Mouse (Mus musculus) gonadal fat pad, adult 2 months (tissue): Measurements from ENCODE around the gene Vps9d1. TPM values are rescaled to one million over a fixed set of nuclear protein-coding genes. Genes with fewer than 3 reads are reported as not detected.
A peak's percentile ranks its signal among the peaks of the same experiment; 100 is the strongest.
"Not testable (repeated sequence)": the region's sequence is repeated elsewhere in the genome, so short reads cannot be mapped to it uniquely, and the experiment has no call there.

ENCODE experiments used
- DNase-seq: peaks from one replicate; pipeline ENCODE4 v3.0.0-alpha.2; 2012; ENCODE audit warnings: low read depth
- polyA plus RNA-seq: library from polyadenylated mRNA; depleted of rRNA; stranded (reverse); fragments of >200 nt; gene quantifications from 2 replicates; pipeline ENCODE4 v1.2.3, GENCODE M21; 2012; rRNA removed

The Vps9d1 gene
- polyA plus RNA-seq, result 54.0 and 57.9 TPM in 2 replicates

GRCm38 (mm10) chr8:123254099-123254885 is at the start of gene Vps9d1, which contains the start of gene Zfp276:
Gene Vps9d1, minus strand, starts transcription at chr8:123254348.
Gene Zfp276, plus strand, starts transcription at chr8:123254195.
- DNase-seq, result no peak

DNA sequence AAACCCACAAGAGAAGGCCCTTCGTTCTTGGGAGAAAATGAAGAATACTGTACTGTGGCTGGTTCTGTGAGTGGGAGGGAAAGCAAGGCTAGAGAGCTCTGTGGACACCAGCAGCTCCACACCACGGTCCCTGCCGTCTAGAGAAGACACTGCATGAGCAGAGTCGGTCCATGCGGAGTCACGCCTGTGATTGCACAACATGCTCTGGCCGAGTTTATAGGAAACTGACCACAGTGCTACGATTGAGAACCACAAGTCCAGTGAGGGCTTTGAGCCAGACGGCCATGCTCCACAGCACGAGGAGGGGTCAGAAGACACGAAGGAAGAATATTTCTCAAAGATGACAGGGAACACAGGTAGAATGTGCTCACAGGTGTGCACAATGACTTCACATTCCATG is 44.2 kb upstream of the Vps9d1 start:
- DNase-seq, result no peak

DNA sequence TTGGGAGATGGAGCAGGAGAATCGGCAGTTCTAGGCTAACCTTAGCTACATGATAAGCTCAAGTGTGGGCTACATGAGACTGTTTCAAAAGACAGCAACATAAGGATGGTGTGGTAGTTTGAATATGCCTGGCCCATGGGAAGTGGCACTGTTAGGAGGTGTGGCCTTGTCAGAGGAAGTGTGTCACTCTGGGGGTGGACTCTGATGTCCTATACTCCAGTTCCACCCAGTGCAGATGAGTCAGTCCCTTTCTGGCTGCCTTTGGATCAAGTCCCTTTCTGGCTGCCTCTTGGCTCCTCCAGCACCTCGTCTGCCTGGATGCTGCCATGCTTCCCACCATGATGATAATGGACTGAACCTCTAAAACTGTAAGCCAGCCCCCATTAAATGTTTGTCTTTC is 38.6 kb upstream of the Vps9d1 start:
- DNase-seq, result no peak

- no peak for DNase-seq
Observed at GRCm38 (mm10) chr8:123292281-123292680, 38.1 kb upstream of the Vps9d1 start.

GRCm38 (mm10) chr8:123291716-123292115 is 37.6 kb upstream of the Vps9d1 start:
- no peak for DNase-seq

DNA sequence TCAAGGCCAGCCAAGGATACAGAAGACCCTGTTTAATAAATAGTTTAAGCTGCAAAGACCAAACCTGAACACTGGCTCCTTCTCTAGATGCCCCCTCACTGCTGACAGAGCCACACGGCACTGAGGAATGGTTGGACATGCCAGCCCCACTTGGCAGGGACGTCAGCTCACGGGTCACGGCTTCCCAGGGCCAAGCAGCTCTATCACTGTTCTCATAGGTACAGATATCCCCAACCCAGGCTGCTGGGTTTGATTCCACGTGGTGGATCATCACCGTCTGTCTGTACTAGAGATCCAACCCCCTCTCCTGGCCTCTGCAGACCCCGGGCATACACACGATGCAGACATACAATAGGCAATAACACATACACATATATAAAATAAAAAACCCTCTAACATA is 36.5 kb upstream of the Vps9d1 start:
- DNase-seq, result no peak

- no peak for DNase-seq
Observed at GRCm38 (mm10) chr8:123290166-123290565, 36.0 kb upstream of the Vps9d1 start.

GRCm38 (mm10) chr8:123287362-123287761 is 33.2 kb upstream of the Vps9d1 start:
- DNase-seq, result no peak

GRCm38 (mm10) chr8:123284493-123284892 is 30.3 kb upstream of the Vps9d1 start:
- no peak for DNase-seq

- no peak for DNase-seq
Observed at GRCm38 (mm10) chr8:123283991-123284390, 29.8 kb upstream of the Vps9d1 start.

DNA sequence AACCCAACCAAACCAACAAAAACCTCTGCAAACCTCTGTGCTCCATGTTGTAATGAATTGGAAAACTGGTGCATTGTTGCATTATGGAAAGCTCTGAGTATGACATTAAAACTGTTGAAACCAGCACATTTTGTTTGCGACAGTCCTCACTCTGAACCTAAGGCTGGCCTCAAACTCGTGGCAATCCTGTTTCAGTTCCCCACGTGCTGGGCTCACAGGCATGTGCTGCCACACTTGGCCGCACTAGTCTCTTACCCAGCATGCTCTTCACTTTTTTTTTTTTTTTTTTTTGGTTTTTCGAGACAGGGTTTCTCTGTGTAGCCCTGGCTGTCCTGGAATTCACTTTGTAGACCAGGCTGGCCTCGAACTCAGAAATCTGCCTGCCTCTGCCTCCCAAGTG is 28.8 kb upstream of the Vps9d1 start:
- DNase-seq, result not testable (repeated sequence)

DNA sequence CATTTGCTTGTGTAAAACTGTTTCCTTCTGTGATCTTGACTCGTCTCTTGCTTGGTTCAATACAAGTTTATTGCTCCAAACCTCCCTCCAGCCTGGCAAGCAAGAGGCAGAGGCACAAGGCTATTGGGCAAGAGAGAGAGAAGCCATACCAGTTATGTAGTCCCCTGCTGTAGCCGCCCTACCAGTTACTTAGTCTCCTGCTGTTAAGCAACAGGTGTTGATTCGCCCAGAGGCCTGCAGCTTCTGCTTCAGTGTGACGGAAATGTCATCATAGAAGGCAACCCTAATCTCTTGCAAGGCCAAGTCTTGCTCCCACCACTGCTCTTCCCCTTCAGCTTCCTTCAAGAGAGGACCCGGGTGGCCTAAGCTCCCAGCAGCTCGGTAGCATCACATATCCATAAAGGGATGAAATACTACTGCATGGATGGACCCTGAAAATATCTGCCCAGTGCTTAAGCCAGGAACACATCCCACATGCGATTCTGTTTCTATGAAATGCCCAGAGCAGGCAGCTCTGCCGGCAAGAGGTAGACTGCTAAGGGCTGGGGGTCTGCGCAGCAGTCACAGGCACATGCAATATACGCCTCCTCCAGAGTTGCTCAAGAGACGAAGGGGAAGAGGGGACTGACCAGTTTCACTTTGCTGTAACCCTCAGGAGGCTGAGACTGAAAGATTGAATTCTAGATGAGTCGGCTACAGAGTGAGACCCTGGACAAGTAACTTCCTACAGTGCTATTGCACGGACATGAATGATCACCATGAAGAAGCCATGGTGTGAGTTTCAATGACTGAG is 26.4 kb upstream of the Vps9d1 start:
- DNase-seq, result peak; percentile 64

DNA sequence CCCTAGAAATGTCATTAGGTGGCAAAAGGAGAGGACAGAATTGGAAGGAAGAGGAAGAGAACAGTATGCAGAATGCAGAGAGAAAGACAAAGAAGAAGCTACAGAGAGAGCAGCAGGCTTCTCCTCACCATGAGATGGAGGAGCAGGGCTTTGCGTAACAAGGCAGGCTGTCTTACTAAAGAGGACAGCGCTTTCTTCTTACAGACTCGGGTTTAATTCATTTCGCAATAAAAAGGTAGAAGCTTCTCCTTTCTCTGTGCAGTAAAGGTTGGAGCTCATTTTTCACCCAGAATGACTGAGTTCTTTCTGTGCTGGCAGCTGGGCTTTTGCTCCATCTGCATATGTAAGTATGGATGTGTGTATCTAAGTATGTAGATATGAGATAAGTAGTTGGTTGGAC is 25.7 kb upstream of the Vps9d1 start:
- no peak for DNase-seq

DNA sequence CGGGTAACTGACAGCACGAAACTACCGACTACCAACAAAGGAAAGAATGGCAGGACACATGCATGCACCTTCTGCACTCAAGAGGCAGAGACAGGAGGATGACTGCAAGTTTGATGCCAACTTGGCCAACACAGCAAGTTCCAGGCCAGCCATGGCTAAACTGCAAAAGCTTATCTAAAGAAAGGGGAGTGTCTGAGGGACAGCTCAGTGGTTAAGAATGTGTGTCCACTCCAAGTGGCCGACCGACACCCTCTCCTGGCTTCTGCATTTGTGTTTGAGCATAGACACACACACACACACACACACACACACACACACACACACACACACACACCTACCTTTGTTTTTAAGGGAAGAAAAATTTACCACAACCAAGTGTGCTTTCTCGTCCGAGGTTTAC is 24.3 kb upstream of the Vps9d1 start:
- DNase-seq, result no peak

DNA sequence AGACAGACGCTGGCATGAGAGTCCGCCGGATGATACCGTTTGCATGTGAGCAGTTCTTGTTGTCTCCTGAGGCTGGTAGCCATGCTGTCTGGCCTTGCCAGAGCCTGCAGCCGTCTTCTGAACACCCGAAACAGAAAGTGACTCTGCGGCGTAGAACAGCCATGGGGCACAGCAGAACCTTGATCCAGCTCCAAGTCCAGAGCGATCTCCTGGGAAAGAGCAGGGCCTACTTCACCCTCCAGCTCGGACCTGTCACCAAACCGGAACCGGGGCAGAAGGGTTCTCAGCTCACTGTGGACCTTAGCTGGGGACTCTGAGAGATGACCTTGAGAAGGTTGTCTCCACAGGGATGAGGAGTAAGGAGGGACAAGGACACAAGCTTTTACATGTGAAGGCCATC is 20.9 kb upstream of the Vps9d1 start:
- DNase-seq, result no peak

DNA sequence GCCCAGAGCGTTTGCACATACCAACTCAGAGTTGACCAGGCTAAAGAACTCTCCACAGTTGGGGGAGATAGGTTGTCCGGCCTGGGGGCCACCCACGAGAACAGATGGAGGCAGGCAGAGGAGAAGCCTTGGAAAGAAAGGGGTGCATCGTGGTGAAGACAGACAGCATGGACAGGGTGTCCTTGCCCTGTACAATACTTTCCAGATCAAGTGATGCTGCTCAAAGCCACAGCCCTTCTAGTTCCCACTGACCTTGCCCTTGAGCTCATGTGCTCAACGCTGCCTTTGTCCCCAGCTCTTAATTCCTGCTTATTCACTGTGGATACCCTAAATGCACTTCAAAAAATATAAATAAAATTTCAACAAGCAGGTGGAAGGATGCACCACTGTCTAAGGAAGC is 20.3 kb upstream of the Vps9d1 start:
- DNase-seq, result no peak

- DNase-seq, result no peak
Observed at GRCm38 (mm10) chr8:123271901-123272300, 17.8 kb upstream of the Vps9d1 start.

GRCm38 (mm10) chr8:123271147-123271546 is 17.0 kb upstream of the Vps9d1 start:
- DNase-seq, result no peak

DNA sequence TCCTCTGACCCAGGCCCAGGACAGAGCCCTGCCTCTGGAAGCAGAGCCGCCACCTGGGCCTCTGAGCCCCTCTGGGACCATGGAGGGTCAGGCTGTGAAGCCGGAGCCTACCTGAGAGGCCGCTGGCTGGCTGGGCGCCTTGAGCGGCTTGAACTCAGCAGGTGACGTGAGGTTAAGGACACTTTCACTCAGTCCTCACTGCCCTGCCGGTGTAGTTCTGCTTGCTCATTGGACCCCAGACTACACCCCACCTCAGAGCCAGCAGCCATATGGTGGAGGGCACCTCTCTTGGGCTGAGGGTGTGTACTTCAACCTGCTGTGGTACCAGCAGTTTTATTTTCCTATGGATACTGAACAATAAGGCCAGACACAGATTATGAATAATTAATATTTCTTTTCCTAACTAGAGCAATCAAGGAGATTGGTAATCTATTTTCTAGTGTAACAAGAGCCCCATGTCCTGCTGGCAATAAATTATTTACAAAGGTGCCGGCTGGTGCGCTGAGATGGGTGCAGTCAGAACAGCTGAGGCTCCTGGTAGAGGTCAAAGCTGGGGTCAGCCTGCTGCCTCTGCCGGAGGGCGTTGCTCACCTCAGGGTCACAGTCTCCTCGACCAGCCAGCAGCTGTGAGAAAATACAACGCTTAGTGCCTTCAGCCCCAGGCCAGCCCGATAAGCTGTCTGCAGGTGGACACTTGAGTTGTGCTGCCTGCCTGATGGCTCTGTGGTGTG is 13.9 kb upstream of the Vps9d1 start:
- DNase-seq, result no peak

DNA sequence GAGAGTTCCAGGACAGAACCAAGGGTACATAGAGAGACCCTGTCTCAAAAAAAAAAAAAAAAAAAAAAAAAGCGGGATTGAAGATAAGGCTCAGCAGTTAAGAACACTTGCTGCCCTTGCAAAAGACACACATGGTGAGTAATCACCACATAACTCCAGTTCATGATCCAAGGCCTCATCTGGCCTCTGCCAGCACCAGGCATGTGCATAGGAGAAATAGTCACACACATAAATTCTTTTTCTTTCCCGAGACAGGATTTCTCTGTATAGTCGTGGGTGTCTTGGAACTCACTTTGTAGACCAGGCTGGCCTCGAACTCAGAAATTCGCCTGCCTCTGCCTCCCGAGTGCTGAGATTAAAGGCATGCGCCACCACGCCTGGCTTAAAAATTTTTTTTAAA is 3.4 kb upstream of the Vps9d1 start:
- not testable (repeated sequence) for DNase-seq

GRCm38 (mm10) chr8:123257114-123257513 is 3.0 kb upstream of the Vps9d1 start:
- no peak for DNase-seq

- no peak for DNase-seq
Observed at GRCm38 (mm10) chr8:123255170-123255569, 1.0 kb upstream of the Vps9d1 start.
